ENCODE assay signal across 9 mouse cellular contexts in genomic region chr11:54882671-54883070, GRCm38 (mm10). TPM values are rescaled to one million over a fixed set of nuclear protein-coding genes. Genes with fewer than 3 reads are reported as not detected.
DNase-seq lines count a peak whose midpoint lies in the region; ATAC-seq lines count a peak whose summit lies in the region.
"Had no signal": no experiment of that assay in that cellular context is flagged by ENCODE, and none has a peak within 500 bp of the region (broad histone marks: within the 10 kb centered on the region; RNA-seq: fewer than 3 reads in every experiment).

No protein-coding gene starts in this region.

- H3K9ac ChIP-seq in kidney, embryonic 14.5 days (ENCODE audit: low read depth, low read length), result no peak overlapping the region
- 0 out of 2 replicates have a peak overlapping the region, but pooled peaks have one; percentile 33 for H3K9ac ChIP-seq in heart, embryonic 16.5 days (ENCODE audit: low read length)

- H3K27ac ChIP-seq in kidney, embryonic 14.5 days (ENCODE audit: low read depth, low read length), result no peak overlapping the region
- H3K27ac ChIP-seq in heart, embryonic 16.5 days (ENCODE audit: low read length), result peak overlapping the region; percentile 84
- no peak overlapping the region for H3K27ac ChIP-seq in forebrain, embryonic 10.5 days

- no peaks in the 10 kb centered on the region for H3K36me3 ChIP-seq in kidney, embryonic 14.5 days (ENCODE audit: control insufficient read depth, insufficient read depth, low read length)
- no peaks in the 10 kb centered on the region for H3K36me3 ChIP-seq in heart, embryonic 16.5 days (ENCODE audit: control insufficient read depth, insufficient read depth)
- no peaks in the 10 kb centered on the region for H3K36me3 ChIP-seq in forebrain, embryonic 10.5 days (replicated peaks)

- H3K9me3 ChIP-seq in kidney, embryonic 14.5 days (ENCODE audit: control insufficient read depth, low read length), result no peaks in the 10 kb centered on the region
- no peaks in the 10 kb centered on the region for H3K9me3 ChIP-seq in heart, embryonic 16.5 days (replicated peaks; ENCODE audit: control insufficient read depth, low read length)
- no peaks in the 10 kb centered on the region for H3K9me3 ChIP-seq in forebrain, embryonic 10.5 days

- peaks cover 23% of the 10 kb centered on the region for H3K4me1 ChIP-seq in kidney, embryonic 14.5 days (ENCODE audit: control insufficient read depth, insufficient read depth, low read length)
- peaks cover 42% of the 10 kb centered on the region for H3K4me1 ChIP-seq in heart, embryonic 16.5 days (ENCODE audit: control insufficient read depth, insufficient read depth, low read length)
- peaks cover 24% of the 10 kb centered on the region for H3K4me1 ChIP-seq in forebrain, embryonic 10.5 days

- 33% methylated on average over 8 of the region's 8 CpGs for WGBS in kidney, embryonic 14.5 days
- WGBS in heart, embryonic 16.5 days, result 14% methylated on average over 8 of the region's 8 CpGs
- 49% methylated on average over 8 of the region's 8 CpGs for WGBS in forebrain, embryonic 10.5 days

- ATAC-seq in kidney, embryonic 14.5 days (ENCODE audit: low FRiP score, low TSS enrichment), result no peak
- 0 out of 2 replicates have a peak, but pooled peaks have one; percentile 55 for ATAC-seq in heart, embryonic 16.5 days (replicated peaks; ENCODE audit: extremely low read depth, insufficient read depth, low FRiP score)
- ATAC-seq in erythroblast, adult 5-6 weeks (replicated peaks; ENCODE audit: low FRiP score, poor library complexity, severe bottlenecking), result no peak

- no peak overlapping the region for H3K4me3 ChIP-seq in kidney, embryonic 14.5 days (ENCODE audit: low read length)
- no peak overlapping the region for H3K4me3 ChIP-seq in heart, embryonic 16.5 days (ENCODE audit: low read length)
- no peak overlapping the region for H3K4me3 ChIP-seq in forebrain, embryonic 10.5 days

- H3K27me3 ChIP-seq in kidney, embryonic 14.5 days (ENCODE audit: control insufficient read depth, insufficient read depth, low read length), result no peaks in the 10 kb centered on the region
- no peaks in the 10 kb centered on the region for H3K27me3 ChIP-seq in heart, embryonic 16.5 days (ENCODE audit: control insufficient read depth, insufficient read depth, low read length)
- no peaks in the 10 kb centered on the region for H3K27me3 ChIP-seq in forebrain, embryonic 10.5 days (ENCODE audit: poor library complexity, severe bottlenecking)

- DNase-seq in kidney, adult 11 months, result peak; percentile 58
- DNase-seq in adrenal gland, postnatal 14 days, result peak; percentile 80
- DNase-seq in lung, postnatal 14 days, result peak; percentile 66
- DNase-seq in layer of hippocampus, postnatal 14 days (ENCODE audit: low spot score in 2 of 2), result no peak
- DNase-seq in forebrain, embryonic 10.5 days (ENCODE audit: extremely low spot score, low spot score), result no peak
- DNase-seq: thymus, postnatal 4 days had no signal

- no peak overlapping the region for H3K4me2 ChIP-seq in kidney, embryonic 14.5 days (replicated peaks; ENCODE audit: low read depth, low read length)
- no peak overlapping the region for H3K4me2 ChIP-seq in heart, embryonic 16.5 days (ENCODE audit: low read depth, low read length)

RNA-seq across cellular contexts. Expression of gene Hint1, which starts 16.5 kb away (rescaled TPM):
- polyA plus RNA-seq in kidney, embryonic 14.5 days (2014; fragmentation: Nextera tagmentation; extraction: Ambion mirVana), result 720 and 912 TPM in 2 replicates
- total RNA-seq in adrenal gland, postnatal 14 days (2021), result 379 and 380 TPM in 2 replicates
- 581 and 590 TPM in 2 replicates for polyA plus RNA-seq in heart, embryonic 16.5 days (2015; fragmentation: Nextera tagmentation; extraction: Ambion mirVana)
- total RNA-seq in layer of hippocampus, postnatal 14 days (2021), result 100 to 1,000 TPM; 293 to 310 TPM
- 675 and 687 TPM in 2 replicates for polyA plus RNA-seq in forebrain, embryonic 10.5 days (2016; fragmentation: Nextera tagmentation; extraction: Ambion mirVana)
- 97.0 and 122 TPM in 2 replicates for total RNA-seq in erythroblast, adult 5-6 weeks (2015; ENCODE audit: low replicate concordance)
- 67.1 and 108 TPM in 2 replicates for total RNA-seq in erythroblast, adult 5-6 weeks (2017; ENCODE audit: low replicate concordance)

RNA-seq across cellular contexts. Expression of gene Gpx3, which starts 19.6 kb away (rescaled TPM):
- polyA plus RNA-seq in kidney, embryonic 14.5 days (2014; fragmentation: Nextera tagmentation; extraction: Ambion mirVana), result 83.0 and 101 TPM in 2 replicates
- total RNA-seq in adrenal gland, postnatal 14 days (2021), result 308 and 532 TPM in 2 replicates
- polyA plus RNA-seq in heart, embryonic 16.5 days (2015; fragmentation: Nextera tagmentation; extraction: Ambion mirVana), result 771 and 1,022 TPM in 2 replicates
- 1 to 10 TPM; 4.3 to 5.8 TPM for total RNA-seq in layer of hippocampus, postnatal 14 days (2021)
- polyA plus RNA-seq in forebrain, embryonic 10.5 days (2016; fragmentation: Nextera tagmentation; extraction: Ambion mirVana), result 59.5 and 61.2 TPM in 2 replicates
- total RNA-seq in erythroblast, adult 5-6 weeks (2015; ENCODE audit: low replicate concordance), result 20.9 and 32.1 TPM in 2 replicates
- total RNA-seq in erythroblast, adult 5-6 weeks (2017; ENCODE audit: low replicate concordance), result 0.84 and 1.8 TPM in 2 replicates

RNA-seq across cellular contexts. Expression of gene Lyrm7, which starts 22.0 kb away (rescaled TPM):
- polyA plus RNA-seq in kidney, embryonic 14.5 days (2014; fragmentation: Nextera tagmentation; extraction: Ambion mirVana), result 6.7 and 9.6 TPM in 2 replicates
- total RNA-seq in adrenal gland, postnatal 14 days (2021), result 18.5 and 26.0 TPM in 2 replicates
- 11.8 and 25.7 TPM in 2 replicates for polyA plus RNA-seq in heart, embryonic 16.5 days (2015; fragmentation: Nextera tagmentation; extraction: Ambion mirVana)
- total RNA-seq in layer of hippocampus, postnatal 14 days (2021), result 10 to 100 TPM; 28.7 to 29.0 TPM
- 4.1 and 8.0 TPM in 2 replicates for polyA plus RNA-seq in forebrain, embryonic 10.5 days (2016; fragmentation: Nextera tagmentation; extraction: Ambion mirVana)
- 1.9 and 5.0 TPM in 2 replicates for total RNA-seq in erythroblast, adult 5-6 weeks (2015; ENCODE audit: low replicate concordance)
- total RNA-seq in erythroblast, adult 5-6 weeks (2017; ENCODE audit: low replicate concordance), result 1.3 and 5.7 TPM in 2 replicates

Comparison
In these comparisons a context has a peak if more than half of its experiments do, and no peak if none do; other contexts are left out.
1. DNase-seq: peak in kidney, adult 11 months (single experiment), adrenal gland, postnatal 14 days (single experiment) and lung, postnatal 14 days (single experiment); none in layer of hippocampus, postnatal 14 days (0 of 2) and forebrain, embryonic 10.5 days (single experiment).